Mouse (Mus musculus) stomach, postnatal 0 days (tissue): ENCODE results near the gene Ascl1.

ENCODE experiments used
- CTCF ChIP-seq: IDR thresholded peaks from 2 replicates; pipeline ENCODE4 v1.5.1; 2016; ENCODE audit warnings: antibody characterized with exemption, low read depth, mild to moderate bottlenecking, moderate library complexity
- EP300 ChIP-seq: optimal IDR thresholded peaks from 2 replicates; pipeline ENCODE3; 2016; ENCODE audit warnings: antibody characterized with exemption

DNA sequence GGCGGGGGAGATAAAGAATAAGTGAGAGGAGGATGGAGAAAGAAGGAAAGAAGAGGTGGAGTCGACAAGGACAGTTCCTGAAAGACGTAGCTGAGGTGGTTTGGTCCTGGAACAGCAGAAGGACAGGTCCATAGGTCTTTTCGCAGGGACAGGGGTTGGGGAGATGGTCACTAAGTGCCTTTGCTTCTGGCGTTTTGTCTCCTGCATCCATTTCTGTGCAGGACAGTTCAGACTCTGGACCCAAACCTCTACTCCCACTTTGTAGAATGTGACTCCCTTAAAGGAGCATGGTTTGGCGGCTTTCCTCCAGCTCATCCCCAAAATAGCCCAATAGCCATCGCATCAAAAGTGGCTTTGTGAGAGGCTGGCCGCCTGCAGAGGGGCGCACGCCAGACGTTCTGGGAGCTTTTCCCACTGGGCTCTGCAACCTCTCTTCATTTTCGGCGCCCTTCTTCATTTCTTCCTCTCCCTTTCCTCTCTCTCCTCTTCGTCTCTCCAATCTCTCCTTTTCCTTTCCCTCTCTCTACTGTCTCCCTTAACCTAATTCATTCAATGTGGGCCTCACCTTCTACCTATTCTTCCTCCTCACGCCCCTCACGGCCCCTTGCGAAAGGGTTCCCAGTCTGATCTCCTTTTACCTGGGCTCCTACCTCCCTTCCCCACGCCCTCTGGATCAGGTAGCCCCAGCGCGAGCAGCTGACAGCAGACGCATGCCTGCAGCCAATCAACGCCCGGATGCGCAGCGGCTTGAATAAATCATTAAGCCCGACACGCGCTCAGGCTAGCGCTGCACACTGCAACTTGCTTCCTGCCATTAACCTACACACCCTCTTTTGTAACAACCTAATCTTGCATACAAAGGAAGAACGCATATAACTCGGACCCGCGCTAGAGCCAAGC is 7.5 kb downstream of the Ascl1 start:
- no peak for TF ChIP-seq CTCF
- no peak for TF ChIP-seq EP300
